Mouse (Mus musculus): ENCODE results near the gene Nin.

GRCm38 (mm10) chr12:70109921-70110320, 3.6 kb downstream of the Nin start:
- no peak for TF ChIP-seq EP300 (IDR thresholded peaks at IDR 0.05; ENCODE audit: low read depth)
- no peak for TF ChIP-seq CTCF (IDR thresholded peaks at IDR 0.05; ENCODE audit: low read depth)
